Mouse (Mus musculus) lung, postnatal 0 days (tissue): ENCODE data around the gene Ddx23. TPM values are rescaled to one million over a fixed set of nuclear protein-coding genes. Genes with fewer than 3 reads are reported as not detected.
A peak's percentile ranks its signal among the peaks of the same experiment; 100 is the strongest.

Source experiments
- ATAC-seq: fragments of 200-750 bp; cut with Nextera tagmentation; 2 replicates; pipeline ENCODE4 v1.8.0; 2017; ENCODE audit warnings: moderate library complexity
- DNase-seq: peaks from one replicate; pipeline ENCODE4 v3.0.0-alpha.2; 2016; ENCODE audit warnings: low spot score
- H3K27ac ChIP-seq: fragments of 300-500 bp; sonication (generic); 2 replicates; pipeline ENCODE4 v1.5.1; 2014; ENCODE audit warnings: antibody characterized with exemption, mild to moderate bottlenecking, low read length, mixed read lengths
- H3K27me3 ChIP-seq: fragments of 300-500 bp; sonication (generic); replicated peaks from 2 replicates; pipeline ENCODE4 v1.6.1; 2014; ENCODE audit warnings: low read length, mixed read lengths; ENCODE audit not compliant: insufficient read depth
- H3K36me3 ChIP-seq: fragments of 300-500 bp; sonication (generic); 2 replicates; pipeline ENCODE4 v1.6.1; 2014; ENCODE audit warnings: low read length, mixed read lengths; ENCODE audit not compliant: insufficient read depth
- H3K4me1 ChIP-seq: fragments of 300-500 bp; sonication (generic); 2 replicates; pipeline ENCODE4 v1.6.1; 2014; ENCODE audit warnings: antibody characterized with exemption, low read depth, low read length, mixed read lengths; ENCODE audit not compliant: insufficient read depth
- H3K4me2 ChIP-seq: fragments of 300-500 bp; sonication (generic); replicated peaks from 2 replicates; pipeline ENCODE4 v1.6.1; 2014; ENCODE audit warnings: low read depth, mild to moderate bottlenecking, low read length, moderate library complexity, mixed read lengths
- H3K4me3 ChIP-seq: fragments of 300-500 bp; sonication (generic); 2 replicates; pipeline ENCODE4 v1.5.1; 2014; ENCODE audit warnings: low read depth, low read length
- H3K9ac ChIP-seq: fragments of 300-500 bp; sonication (generic); replicated peaks from 2 replicates; pipeline ENCODE4 v1.6.1; 2014; ENCODE audit warnings: low read depth, mild to moderate bottlenecking
- H3K9me3 ChIP-seq: fragments of 300-500 bp; sonication (generic); 2 replicates; pipeline ENCODE4 v1.6.1; 2016; ENCODE audit warnings: low read length, mixed read lengths
- CTCF ChIP-seq: IDR thresholded peaks from 2 replicates; pipeline ENCODE4 v1.5.1; 2016; ENCODE audit warnings: antibody characterized with exemption, mild to moderate bottlenecking
- EP300 ChIP-seq: IDR thresholded peaks from 2 replicates; pipeline ENCODE4 v1.6.1; 2016; ENCODE audit warnings: antibody characterized with exemption, mild to moderate bottlenecking, control low read depth
- WGBS: fragments of 180-500 bp; shearing (Covaris S2); extraction: QIAGEN DNeasy Blood & Tissue Kit; methylation state at CpG from one replicate; pipeline ENCODE4 v1.1.7; 2014; 5-methylcytosine and 5-hydroxymethylcytosine counted together
- polyA plus RNA-seq: library from polyadenylated mRNA; unstranded; fragments of >200 nt; fragmentation: Nextera tagmentation; extraction: Ambion mirVana; gene quantifications from 2 replicates; pipeline ENCODE4 v1.2.1, GENCODE M21; 2015

Ddx23 gene
- polyA plus RNA-seq, 1 experiment from 2014 or later: 14.5 TPM

DNA sequence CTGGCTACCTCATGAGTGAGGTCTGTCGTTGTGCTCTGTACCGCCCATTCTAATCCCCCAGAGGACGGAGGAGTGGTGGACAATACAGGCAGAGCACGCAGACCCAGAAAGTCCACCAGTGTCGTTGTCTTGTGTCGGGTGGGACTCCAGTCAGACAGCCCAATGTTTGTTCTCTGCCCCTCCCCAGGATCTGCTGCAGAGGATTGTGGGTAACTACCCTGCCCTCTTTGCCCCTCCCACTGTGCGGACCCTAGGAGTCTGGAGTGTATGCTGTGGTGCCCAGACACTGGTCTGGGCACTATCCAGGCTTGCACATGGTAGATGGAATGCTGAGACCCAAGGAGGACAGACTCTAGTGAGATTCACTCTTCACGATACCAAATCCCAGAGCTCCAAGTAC is 33.5 kb upstream of the Ddx23 start:
- no peak overlapping the region for H3K4me2 ChIP-seq
- no peaks in the 10 kb centered on the region for H3K36me3 ChIP-seq
- peaks cover 11% of the 10 kb centered on the region for H3K4me1 ChIP-seq
- H3K9me3 ChIP-seq: no peaks in the 10 kb centered on the region
- no peak overlapping the region for H3K9ac ChIP-seq
- WGBS: 48% methylated on average over 8 of the region's 8 CpGs
- H3K4me3 ChIP-seq: no peak overlapping the region
- peaks cover 17% of the 10 kb centered on the region for H3K27me3 ChIP-seq
- no peak overlapping the region for H3K27ac ChIP-seq
- TF ChIP-seq EP300 (no peak), CTCF (no peak)
- ATAC-seq: no peak
- no peak for DNase-seq

GRCm38 (mm10) chr15:98695726-98696125 is 33.0 kb upstream of the Ddx23 start:
- Histone ChIP-seq H3K27me3 (peaks cover 12% of the 10 kb centered on the region; the same call in 1 of the 2 replicates), H3K9me3 (no peaks in the 10 kb centered on the region), H3K36me3 (no peaks in the 10 kb centered on the region), H3K4me2 (no peak overlapping the region), H3K4me3 (no peak overlapping the region), H3K4me1 (peaks cover 11% of the 10 kb centered on the region), H3K9ac (no peak overlapping the region), H3K27ac (no peak overlapping the region)
- DNase-seq (no peak), ATAC-seq (no peak)
- TF ChIP-seq EP300: no peak
- WGBS: 42% methylated on average over 9 of the region's 9 CpGs

- ATAC-seq (peak; percentile 85), DNase-seq (peak; percentile 81)
- no peaks in the 10 kb centered on the region for H3K36me3 ChIP-seq
- no peak overlapping the region for H3K4me3 ChIP-seq
- H3K4me2 ChIP-seq: no peak overlapping the region
- H3K27me3 ChIP-seq: no peaks in the 10 kb centered on the region
- WGBS: 8% methylated on average over 11 of the region's 11 CpGs
- peaks cover 7% of the 10 kb centered on the region for H3K4me1 ChIP-seq
- 0 out of 2 replicates have a peak overlapping the region, but pooled peaks have one; percentile 20 for H3K27ac ChIP-seq
- TF ChIP-seq EP300 (peak; percentile 76), CTCF (no peak)
- H3K9me3 ChIP-seq: no peaks in the 10 kb centered on the region
- H3K9ac ChIP-seq: no peak overlapping the region
These were observed 29.5 kb upstream of the Ddx23 start for GRCm38 (mm10) chr15:98692171-98692715.

- no peaks in the 10 kb centered on the region for H3K27me3 ChIP-seq
- TF ChIP-seq EP300 (no peak), CTCF (no peak)
- H3K27ac ChIP-seq: 0 out of 2 replicates have a peak overlapping the region, but pooled peaks have one; percentile 20
- H3K4me1 ChIP-seq: peaks cover 7% of the 10 kb centered on the region
- DNase-seq (no peak), ATAC-seq (no peak)
- no peak overlapping the region for H3K9ac ChIP-seq
- WGBS: 61% methylated on average over 7 of the region's 7 CpGs
- no peak overlapping the region for H3K4me3 ChIP-seq
- no peaks in the 10 kb centered on the region for H3K9me3 ChIP-seq
- no peaks in the 10 kb centered on the region for H3K36me3 ChIP-seq
- no peak overlapping the region for H3K4me2 ChIP-seq
These were observed 28.9 kb upstream of the Ddx23 start for GRCm38 (mm10) chr15:98691486-98692147.

GRCm38 (mm10) chr15:98689682-98690081 is 27.0 kb upstream of the Ddx23 start:
- 49% methylated on average over 2 of the region's 2 CpGs for WGBS
- no peaks in the 10 kb centered on the region for H3K27me3 ChIP-seq

DNA sequence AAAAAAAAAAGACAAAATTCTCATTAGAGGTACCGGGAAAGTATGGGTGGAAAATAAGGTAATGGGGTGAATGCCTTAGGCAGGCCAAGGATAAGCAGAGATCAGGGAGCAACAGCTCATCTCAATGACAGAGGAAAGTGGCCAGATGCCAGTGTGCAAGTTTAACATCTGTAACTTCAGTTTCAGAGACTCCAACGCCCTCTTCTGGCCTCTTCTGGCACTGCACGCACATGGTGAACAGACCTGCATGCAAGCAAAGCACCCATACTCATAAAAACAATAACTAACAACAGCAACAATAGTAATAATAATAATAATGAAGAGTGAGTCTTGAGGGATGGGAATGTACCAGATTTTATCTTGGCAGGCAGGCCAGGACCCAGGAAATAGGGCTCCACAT is 23.2 kb upstream of the Ddx23 start:
- 72% methylated on average over 3 of the region's 3 CpGs for WGBS
- TF ChIP-seq CTCF (peak; percentile 31), EP300 (no peak)
- no peak for ATAC-seq

More at GRCm38 (mm10) chr15:98689682-98690081, 27.0 kb upstream of the Ddx23 start:
- no peak for ATAC-seq
- Histone ChIP-seq H3K9me3 (no peaks in the 10 kb centered on the region), H3K4me1 (peaks cover 7% of the 10 kb centered on the region), H3K9ac (no peak overlapping the region), H3K4me2 (no peak overlapping the region), H3K36me3 (no peaks in the 10 kb centered on the region), H3K4me3 (no peak overlapping the region), H3K27ac (no peak overlapping the region)
- TF ChIP-seq CTCF (no peak), EP300 (no peak)
- DNase-seq: no peak

More for the DNA sequence above, 23.2 kb upstream of the Ddx23 start:
- H3K9me3 ChIP-seq: no peaks in the 10 kb centered on the region
- DNase-seq: no peak
- H3K4me2 ChIP-seq: no peak overlapping the region
- H3K27ac ChIP-seq: no peak overlapping the region
- H3K4me1 ChIP-seq: no peaks in the 10 kb centered on the region
- H3K9ac ChIP-seq: no peak overlapping the region
- no peaks in the 10 kb centered on the region for H3K27me3 ChIP-seq
- no peak overlapping the region for H3K4me3 ChIP-seq
- H3K36me3 ChIP-seq: no peaks in the 10 kb centered on the region
